In the genomic region with DNA sequence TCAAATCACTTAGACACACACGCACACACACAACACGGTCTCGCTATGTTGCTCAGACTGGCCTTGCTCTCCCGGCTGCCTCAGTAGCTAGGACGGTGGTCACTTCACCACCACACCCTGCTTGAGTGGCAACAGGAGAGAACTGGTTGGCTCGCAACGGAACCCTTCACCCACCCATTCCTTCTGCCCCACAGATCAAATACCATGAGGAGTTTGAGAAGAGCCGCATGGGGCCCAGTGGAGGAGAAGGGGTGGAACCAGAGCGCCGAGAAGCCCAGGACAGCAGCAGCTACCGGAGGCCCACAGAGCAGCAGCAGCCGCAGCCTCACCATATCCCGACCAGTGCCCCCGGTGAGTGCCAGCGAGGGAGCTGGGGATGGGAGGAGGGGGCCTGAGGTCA, we compare ENCODE assay signal across 20 mouse cellular contexts. TPM values are rescaled to one million over a fixed set of nuclear protein-coding genes. Genes with fewer than 3 reads are reported as not detected.
DNase-seq lines count a peak whose midpoint lies in the region; TF ChIP-seq lines count a peak whose summit lies in the region.
"Had no signal": no experiment of that assay in that cellular context is flagged by ENCODE, and none has a peak within 500 bp of the region (broad histone marks: within the 10 kb centered on the region; RNA-seq: fewer than 3 reads in every experiment).

No protein-coding gene starts in this region.

- TF ChIP-seq POLR2A in cerebellum, adult 2 months (IDR thresholded peaks at IDR 0.05; ENCODE audit: borderline replicate concordance, insufficient read depth, low read length), result no peak

- H3K27ac ChIP-seq in cerebellum, adult 2 months (ENCODE audit: insufficient read depth, low read length), result no peak overlapping the region
- H3K27ac ChIP-seq: embryonic facial prominence, embryonic 10.5 days; forebrain, embryonic 13.5 days; heart, embryonic 15.5 days; hindbrain, embryonic 15.5 days had no signal

- no peaks in the 10 kb centered on the region for H3K27me3 ChIP-seq in cerebellum, adult 2 months (ENCODE audit: control insufficient read depth, insufficient read depth, low read length)
- H3K27me3 ChIP-seq: forebrain, embryonic 13.5 days; heart, embryonic 15.5 days; hindbrain, embryonic 15.5 days had no signal

- H3K4me3 ChIP-seq in cerebellum, adult 2 months (replicated peaks; ENCODE audit: insufficient read depth, low read depth, low read length), result no peak overlapping the region
- H3K4me3 ChIP-seq: embryonic facial prominence, embryonic 10.5 days; forebrain, embryonic 13.5 days; heart, adult 2 months; heart, embryonic 15.5 days; hindbrain, embryonic 15.5 days had no signal

- DNase-seq in cerebellum, adult 9-11 months, result peak; percentile 21
- no peak for DNase-seq in cerebellum, adult 2 months
- DNase-seq in lung, adult 18-20 months, result peak; percentile 45 to 60
- no peak for DNase-seq in lung, postnatal 14 days
- peak; percentile 16 for DNase-seq in urinary bladder, adult 2 months (ENCODE audit: low spot score)
- no peak for DNase-seq in urinary bladder, postnatal 4 days (ENCODE audit: low spot score in 2 of 2)
- DNase-seq: adrenal gland, adult 8-10 months; adrenal gland, postnatal 36 days; forebrain, postnatal 0 days; gastrocnemius, postnatal 36 days; heart, adult 2 months; heart, postnatal 14 days had no signal

- 77% methylated on average over 15 of the region's 15 CpGs for WGBS in cerebellum, adult 2 months

- no peaks in the 10 kb centered on the region for H3K4me1 ChIP-seq in cerebellum, adult 2 months (ENCODE audit: control insufficient read depth, insufficient read depth, low read length)
- H3K4me1 ChIP-seq: forebrain, embryonic 13.5 days; hindbrain, embryonic 15.5 days had no signal

- no peak for TF ChIP-seq CTCF in cerebellum, adult 2 months (IDR thresholded peaks at IDR 0.05; ENCODE audit: borderline replicate concordance, insufficient read depth, low read depth, low read length)

RNA-seq across cellular contexts. Expression of gene B230217C12Rik, which starts 7.2 kb away (rescaled TPM):
- 117 TPM in 2 replicates for polyA plus RNA-seq in cerebellum, adult 2 months (2012; rRNA removed)
- polyA plus RNA-seq in urinary bladder, adult 2 months (2012; rRNA removed), result 3.8 and 5.6 TPM in 2 replicates
- polyA plus RNA-seq: G1E had no signal

RNA-seq across cellular contexts. Expression of gene Lasp1, which starts 34.6 kb away (rescaled TPM):
- polyA plus RNA-seq in cerebellum, adult 2 months (2012; rRNA removed), result 74.9 and 78.5 TPM in 2 replicates
- polyA plus RNA-seq in urinary bladder, adult 2 months (2012; rRNA removed), result 101 and 108 TPM in 2 replicates

RNA-seq across cellular contexts. Expression of gene Fbxo47, which starts 50.6 kb away (rescaled TPM):
- polyA plus RNA-seq in cerebellum, adult 2 months (2012; rRNA removed), result 0.98 and 1.1 TPM in 2 replicates
- 0.28 and 0.40 TPM in 2 replicates for polyA plus RNA-seq in urinary bladder, adult 2 months (2012; rRNA removed)
- polyA plus RNA-seq: G1E had no signal

RNA-seq across cellular contexts. Expression of gene Rpl23, which starts 51.1 kb away (rescaled TPM):
- polyA plus RNA-seq in cerebellum, adult 2 months (2012; rRNA removed), result 234 and 281 TPM in 2 replicates
- polyA plus RNA-seq in urinary bladder, adult 2 months (2012; rRNA removed), result 911 and 1,027 TPM in 2 replicates

RNA-seq across cellular contexts. Expression of gene 1700001P01Rik, which starts 57.6 kb away (rescaled TPM):
- 0.80 and 0.81 TPM in 2 replicates for polyA plus RNA-seq in cerebellum, adult 2 months (2012; rRNA removed)
- polyA plus RNA-seq in urinary bladder, adult 2 months (2012; rRNA removed), result 0.13 and 0.41 TPM in 2 replicates
- polyA plus RNA-seq: embryonic facial prominence, embryonic 14.5 days; heart, embryonic 11.5 days; intestine, embryonic 16.5 days had no signal

Comparison
In these comparisons a context has a peak if more than half of its experiments do, and no peak if none do; other contexts are left out.
1. DNase-seq: peak in cerebellum, adult 9-11 months (single experiment), lung, adult 18-20 months (2 of 2) and urinary bladder, adult 2 months (single experiment); none in cerebellum, adult 2 months (0 of 2), lung, postnatal 14 days (single experiment) and urinary bladder, postnatal 4 days (0 of 2).
2. RNA of gene B230217C12Rik, which starts 7.2 kb away (polyA plus RNA-seq): 117 TPM in cerebellum, adult 2 months; 3.8 to 5.6 TPM in urinary bladder, adult 2 months; every median in the first group is over 10 times any median in the second.